Mouse (Mus musculus): ENCODE measurements around the gene Gzmg.
"Not testable (repeated sequence)": the region's sequence is repeated elsewhere in the genome, so short reads cannot be mapped to it uniquely, and the experiment has no call there.

GRCm38 (mm10) chr14:56205021-56205420 is 45.6 kb upstream of the Gzmg start:
- TF ChIP-seq CTCF (IDR thresholded peaks at IDR 0.05; ENCODE audit: borderline replicate concordance, control insufficient read depth, extremely low read depth, insufficient read depth, low read length, poor library complexity), result peak; percentile 35; the same call in 1 of the 2 replicates
- TF ChIP-seq POLR2A (IDR thresholded peaks at IDR 0.05; ENCODE audit: control insufficient read depth, extremely low read depth, insufficient read depth, low read length, poor library complexity), result not testable (repeated sequence)
